Mouse (Mus musculus) adrenal gland, postnatal 14 days (tissue): ENCODE data around the gene Parp1. TPM values are rescaled to one million over a fixed set of nuclear protein-coding genes. Genes with fewer than 3 reads are reported as not detected.
"Not testable (repeated sequence)": the region's sequence is repeated elsewhere in the genome, so short reads cannot be mapped to it uniquely, and the experiment has no call there.

Experiments
- DNase-seq: peaks from one replicate; pipeline ENCODE4 v3.0.0; 2021; ENCODE audit warnings: mixed read lengths
- microRNA-seq, 2 experiments: library from miRNA; unstranded; fragments of <30 nt; microRNA quantifications; one replicate each; pipeline ENCODE4 v1.2.0; 2021
- total RNA-seq: library from RNA; stranded (reverse); gene quantifications from 2 replicates; pipeline ENCODE4 v1.2.3, GENCODE M21; 2021

Parp1 gene
- total RNA-seq, 1 experiment from 2014 or later = 92.8 TPM

- not testable (repeated sequence) for DNase-seq
Measured at GRCm38 (mm10) chr1:180637796-180638195, 69.1 kb downstream of the Parp1 start.

GRCm38 (mm10) chr1:180639416-180640401, 71.0 kb downstream of the Parp1 start:
- DNase-seq = no peak

GRCm38 (mm10) chr1:180640605-180641125, 71.9 kb downstream of the Parp1 start:
- DNase-seq = peak; percentile 65

- peak; percentile 95 for DNase-seq
Measured at GRCm38 (mm10) chr1:180641137-180641517, 72.4 kb downstream of the Parp1 start, which contains the start of gene Lin9. Gene Lin9, plus strand, starts transcription at chr1:180641150.

- peak; percentile 43 for DNase-seq
Measured at GRCm38 (mm10) chr1:180641518-180642227, 72.9 kb downstream of the Parp1 start.

- DNase-seq = no peak
Measured at GRCm38 (mm10) chr1:180642228-180642564, 73.5 kb downstream of the Parp1 start.

Small RNAs within 50 kb of the gene (microRNA-seq; reads per million reads assigned to microRNA genes)
- 0 to 0.76 reads per million in 2 experiments for gene Mir6904

Other genes starting within 250 kb of the Parp1 start
- gene Itpkb, start 238.4 kb upstream of the Parp1 start, total RNA-seq = 63.9 and 71.4 TPM in 2 replicates
- 0.33 and 1.6 TPM in 2 replicates for gene Stum, start 85.4 kb upstream of the Parp1 start, total RNA-seq
- gene Lin9, start 72.2 kb downstream of the Parp1 start, total RNA-seq = 6.9 and 7.2 TPM in 2 replicates
- not detected in 2 replicates for gene Mixl1, start 128.1 kb downstream of the Parp1 start, total RNA-seq
- 41.8 and 43.0 TPM in 2 replicates for gene Acbd3, start 157.1 kb downstream of the Parp1 start, total RNA-seq
- gene H3f3a, start 245.0 kb downstream of the Parp1 start, total RNA-seq = 803 and 817 TPM in 2 replicates